Mouse (Mus musculus): ENCODE data around the gene Atg7.

Gene Atg7

GRCm38 (mm10) chr6:114818471-114818870 lies 175.6 kb downstream of the Atg7 start:
- DNase-seq (ENCODE audit: low read depth) = no peak

- DNase-seq (ENCODE audit: low read depth) = no peak
Measured at GRCm38 (mm10) chr6:114819971-114820481, 177.1 kb downstream of the Atg7 start.

- no peak for DNase-seq (ENCODE audit: low read depth)
Measured at GRCm38 (mm10) chr6:114821646-114822045, 178.7 kb downstream of the Atg7 start.

GRCm38 (mm10) chr6:114826889-114827288 lies 184.0 kb downstream of the Atg7 start:
- no peak for DNase-seq (ENCODE audit: low read depth)

GRCm38 (mm10) chr6:114829660-114830438 lies 187.0 kb downstream of the Atg7 start:
- DNase-seq (ENCODE audit: low read depth) = no peak

GRCm38 (mm10) chr6:114831807-114832206 lies 188.9 kb downstream of the Atg7 start:
- DNase-seq (ENCODE audit: low read depth) = no peak

- no peak for DNase-seq (ENCODE audit: low read depth)
Measured at GRCm38 (mm10) chr6:114833058-114833685, 190.3 kb downstream of the Atg7 start.

- DNase-seq (ENCODE audit: low read depth) = no peak
Measured at GRCm38 (mm10) chr6:114833791-114834346, 191.0 kb downstream of the Atg7 start.

- DNase-seq (ENCODE audit: low read depth) = no peak
Measured at GRCm38 (mm10) chr6:114835344-114835743, 192.4 kb downstream of the Atg7 start.

GRCm38 (mm10) chr6:114835752-114836151 lies 192.9 kb downstream of the Atg7 start:
- no peak for DNase-seq (ENCODE audit: low read depth)

GRCm38 (mm10) chr6:114836433-114836832 lies 193.5 kb downstream of the Atg7 start:
- no peak for DNase-seq (ENCODE audit: low read depth)

- no peak for DNase-seq (ENCODE audit: low read depth)
Measured at GRCm38 (mm10) chr6:114838872-114839271, 196.0 kb downstream of the Atg7 start.

- no peak for DNase-seq (ENCODE audit: low read depth)
Measured at GRCm38 (mm10) chr6:114840012-114840411, 197.1 kb downstream of the Atg7 start.

- no peak for DNase-seq (ENCODE audit: low read depth)
Measured at GRCm38 (mm10) chr6:114842131-114842530, 199.2 kb downstream of the Atg7 start.

GRCm38 (mm10) chr6:114842863-114843262 lies 200.0 kb downstream of the Atg7 start:
- no peak for DNase-seq (ENCODE audit: low read depth)

GRCm38 (mm10) chr6:114846153-114846772 lies 203.4 kb downstream of the Atg7 start:
- no peak for DNase-seq (ENCODE audit: low read depth)

GRCm38 (mm10) chr6:114847582-114848174 lies 204.8 kb downstream of the Atg7 start:
- DNase-seq (ENCODE audit: low read depth) = no peak

- no peak for DNase-seq (ENCODE audit: low read depth)
Measured at GRCm38 (mm10) chr6:114848761-114849160, 205.9 kb downstream of the Atg7 start.

- no peak for DNase-seq (ENCODE audit: low read depth)
Measured at GRCm38 (mm10) chr6:114849787-114850186, 206.9 kb downstream of the Atg7 start.

GRCm38 (mm10) chr6:114851688-114852087 lies 208.8 kb downstream of the Atg7 start:
- no peak for DNase-seq (ENCODE audit: low read depth)

- no peak for DNase-seq (ENCODE audit: low read depth)
Measured at GRCm38 (mm10) chr6:114852739-114853138, 209.8 kb downstream of the Atg7 start.

GRCm38 (mm10) chr6:114854368-114854767 lies 211.5 kb downstream of the Atg7 start:
- DNase-seq (ENCODE audit: low read depth) = no peak

Measured in c-Kit-positive CD71-positive TER-119-negative erythroid progenitor cells, embryonic 14.5 days (primary cell).